Mouse (Mus musculus): ENCODE data around the gene Strbp.

GRCm38 (mm10) chr2:37556366-37556765 is 147.3 kb downstream of the Strbp start:
- TF ChIP-seq CTCF (IDR thresholded peaks at IDR 0.05), result no peak
- TF ChIP-seq EP300 (IDR thresholded peaks at IDR 0.05), result no peak
